Mouse (Mus musculus) limb, embryonic 12.5 days (tissue): ENCODE results near the gene Olfr718-ps1. TPM values are rescaled to one million over a fixed set of nuclear protein-coding genes. Genes with fewer than 3 reads are reported as not detected.

Experiments
- ATAC-seq: fragments of 200-750 bp; cut with Nextera tagmentation; 2 replicates; pipeline ENCODE4 v1.8.0; 2017; ENCODE audit warnings: low read depth, moderate TSS enrichment; ENCODE audit not compliant: insufficient number of reproducible peaks, insufficient read depth, low FRiP score, low TSS enrichment
- H3K27ac ChIP-seq: fragments of 300-500 bp; sonication (generic); 2 replicates; pipeline ENCODE4 v1.5.1; 2016; ENCODE audit warnings: mild to moderate bottlenecking, moderate library complexity
- H3K27me3 ChIP-seq: fragments of 300-500 bp; sonication (generic); 2 replicates; pipeline ENCODE4 v1.6.1; 2016; ENCODE audit warnings: mild to moderate bottlenecking, moderate library complexity
- H3K36me3 ChIP-seq: fragments of 300-500 bp; sonication (generic); 2 replicates; pipeline ENCODE4 v1.6.1; 2016; ENCODE audit warnings: mild to moderate bottlenecking, moderate library complexity
- H3K4me1 ChIP-seq: fragments of 300-500 bp; sonication (generic); replicated peaks from 2 replicates; pipeline ENCODE4 v1.6.1; 2016
- H3K4me2 ChIP-seq: fragments of 300-500 bp; sonication (generic); 2 replicates; pipeline ENCODE4 v1.6.1; 2016; ENCODE audit warnings: mild to moderate bottlenecking, moderate library complexity
- H3K4me3 ChIP-seq: fragments of 300-500 bp; sonication (generic); replicated peaks from 2 replicates; pipeline ENCODE4 v1.5.1; 2016; ENCODE audit warnings: mild to moderate bottlenecking
- H3K9ac ChIP-seq: fragments of 300-500 bp; sonication (generic); replicated peaks from 2 replicates; pipeline ENCODE4 v1.6.1; 2016; ENCODE audit warnings: mild to moderate bottlenecking, moderate library complexity
- H3K9me3 ChIP-seq: fragments of 300-500 bp; sonication (generic); 2 replicates; pipeline ENCODE4 v1.6.1; 2016; ENCODE audit warnings: mild to moderate bottlenecking, moderate library complexity
- WGBS: fragments of 180-500 bp; shearing (Covaris S2); methylation state at CpG from one replicate; pipeline ENCODE4 v1.1.7; 2016; 5-methylcytosine and 5-hydroxymethylcytosine counted together
- polyA plus RNA-seq: library from polyadenylated mRNA; unstranded; fragments of >200 nt; fragmentation: Nextera tagmentation; extraction: Ambion mirVana; gene quantifications from 2 replicates; pipeline ENCODE4 v1.2.1, GENCODE M21; 2016

The Olfr718-ps1 gene
- polyA plus RNA-seq, 1 experiment from 2014 or later: not detected

GRCm38 (mm10) chr5:143127837-143128236 lies 19.5 kb downstream of the Olfr718-ps1 start:
- H3K9me3 ChIP-seq: peaks cover 16% of the 10 kb centered on the region; the same call in 1 of the 2 replicates
- 83% methylated on average over 8 of the region's 8 CpGs for WGBS

GRCm38 (mm10) chr5:143126908-143127307 lies 20.5 kb downstream of the Olfr718-ps1 start:
- 66% methylated on average over 4 of the region's 4 CpGs for WGBS
- Histone ChIP-seq H3K4me3 (no peak overlapping the region), H3K36me3 (no peaks in the 10 kb centered on the region), H3K27me3 (no peaks in the 10 kb centered on the region), H3K4me1 (no peaks in the 10 kb centered on the region), H3K9me3 (peaks cover 16% of the 10 kb centered on the region; the same call in 1 of the 2 replicates), H3K4me2 (no peak overlapping the region), H3K9ac (no peak overlapping the region), H3K27ac (no peak overlapping the region)
- ATAC-seq: no peak

More at GRCm38 (mm10) chr5:143127837-143128236, 19.5 kb downstream of the Olfr718-ps1 start:
- Histone ChIP-seq H3K9ac (no peak overlapping the region), H3K36me3 (no peaks in the 10 kb centered on the region), H3K4me3 (no peak overlapping the region), H3K27me3 (no peaks in the 10 kb centered on the region), H3K4me1 (no peaks in the 10 kb centered on the region), H3K27ac (no peak overlapping the region), H3K4me2 (no peak overlapping the region)
- no peak for ATAC-seq

DNA sequence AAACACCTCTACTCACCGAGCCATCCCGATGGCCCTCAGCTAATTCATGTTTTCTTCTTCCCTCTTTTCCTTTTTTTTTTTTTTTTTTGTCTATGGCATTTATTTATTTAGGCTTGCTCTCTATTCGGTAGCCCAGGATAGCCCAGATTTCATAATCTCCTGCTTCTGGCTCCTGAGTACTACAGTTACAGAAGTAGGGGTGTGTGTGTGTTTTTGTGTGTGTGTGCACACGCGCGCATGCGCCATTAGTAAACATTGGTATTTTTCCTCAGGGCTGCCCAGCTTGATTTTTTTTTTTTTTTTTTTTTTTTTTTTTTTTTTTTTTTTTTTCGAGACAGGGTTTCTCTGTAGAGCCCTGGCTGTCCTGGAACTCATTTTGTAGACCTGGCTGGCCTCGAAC lies 21.3 kb downstream of the Olfr718-ps1 start:
- H3K36me3 ChIP-seq: no peaks in the 10 kb centered on the region
- no peak overlapping the region for H3K4me2 ChIP-seq
- no peak overlapping the region for H3K4me3 ChIP-seq
- H3K27ac ChIP-seq: no peak overlapping the region
- H3K4me1 ChIP-seq: no peaks in the 10 kb centered on the region
- H3K27me3 ChIP-seq: no peaks in the 10 kb centered on the region
- H3K9ac ChIP-seq: no peak overlapping the region
- WGBS: 86% methylated on average over 9 of the region's 9 CpGs
- peaks cover 16% of the 10 kb centered on the region; the same call in 1 of the 2 replicates for H3K9me3 ChIP-seq
- ATAC-seq: no peak

DNA sequence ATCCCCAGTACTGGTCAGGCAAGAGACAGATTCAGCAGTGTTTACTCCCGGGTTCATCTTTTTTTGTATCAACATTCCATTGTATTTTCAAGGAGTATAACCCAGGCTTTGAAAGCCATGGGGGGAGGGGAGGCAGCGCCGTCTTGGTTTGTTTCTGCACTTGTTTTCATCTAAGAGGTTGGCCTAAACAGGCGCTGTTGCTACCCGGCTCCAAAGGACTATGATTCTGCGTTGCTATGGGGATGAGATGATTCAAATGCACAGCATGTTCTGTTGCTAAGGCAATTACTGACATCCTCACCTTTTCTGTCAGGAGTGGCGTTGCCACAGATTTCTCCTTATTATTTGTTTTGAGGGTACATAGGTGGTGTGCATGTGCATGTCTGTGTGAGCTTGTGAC lies 21.8 kb downstream of the Olfr718-ps1 start:
- no peak for ATAC-seq
- Histone ChIP-seq H3K27ac (no peak overlapping the region), H3K9me3 (peaks cover 12% of the 10 kb centered on the region; the same call in 1 of the 2 replicates), H3K4me2 (no peak overlapping the region), H3K36me3 (no peaks in the 10 kb centered on the region), H3K9ac (no peak overlapping the region), H3K4me1 (no peaks in the 10 kb centered on the region), H3K4me3 (no peak overlapping the region), H3K27me3 (no peaks in the 10 kb centered on the region)
- 72% methylated on average over 7 of the region's 7 CpGs for WGBS

- H3K4me1 ChIP-seq: no peaks in the 10 kb centered on the region
- H3K4me2 ChIP-seq: no peak overlapping the region
- H3K36me3 ChIP-seq: no peaks in the 10 kb centered on the region
- H3K27ac ChIP-seq: no peak overlapping the region
- ATAC-seq: no peak
- no peak overlapping the region for H3K4me3 ChIP-seq
- H3K27me3 ChIP-seq: no peaks in the 10 kb centered on the region
- H3K9me3 ChIP-seq: peaks cover 9% of the 10 kb centered on the region; the same call in 1 of the 2 replicates
- no peak overlapping the region for H3K9ac ChIP-seq
- WGBS: 90% methylated on average over 4 of the region's 4 CpGs
Measured at GRCm38 (mm10) chr5:143124805-143125378, 22.5 kb downstream of the Olfr718-ps1 start.

- no peak overlapping the region for H3K4me2 ChIP-seq
- H3K4me3 ChIP-seq: no peak overlapping the region
- no peak overlapping the region for H3K9ac ChIP-seq
- H3K27ac ChIP-seq: no peak overlapping the region
- no peaks in the 10 kb centered on the region for H3K27me3 ChIP-seq
- no peak for ATAC-seq
- H3K9me3 ChIP-seq: 0 out of 2 replicates have a peak, but pooled peaks cover under 1% of the 10 kb centered on the region
- no peaks in the 10 kb centered on the region for H3K36me3 ChIP-seq
- WGBS: 14% methylated on average over 1 of the region's 1 CpGs
- no peaks in the 10 kb centered on the region for H3K4me1 ChIP-seq
Measured at GRCm38 (mm10) chr5:143122673-143123072, 24.7 kb downstream of the Olfr718-ps1 start.

GRCm38 (mm10) chr5:143122125-143122524 lies 25.3 kb downstream of the Olfr718-ps1 start:
- no peaks in the 10 kb centered on the region for H3K36me3 ChIP-seq
- H3K9ac ChIP-seq: no peak overlapping the region
- no peak for ATAC-seq
- no peaks in the 10 kb centered on the region for H3K27me3 ChIP-seq
- no peak overlapping the region for H3K27ac ChIP-seq
- peaks cover 2% of the 10 kb centered on the region; the same call in 1 of the 2 replicates for H3K9me3 ChIP-seq
- no peak overlapping the region for H3K4me3 ChIP-seq
- WGBS: 88% methylated on average over 8 of the region's 8 CpGs
- H3K4me1 ChIP-seq: no peaks in the 10 kb centered on the region
- H3K4me2 ChIP-seq: no peak overlapping the region

DNA sequence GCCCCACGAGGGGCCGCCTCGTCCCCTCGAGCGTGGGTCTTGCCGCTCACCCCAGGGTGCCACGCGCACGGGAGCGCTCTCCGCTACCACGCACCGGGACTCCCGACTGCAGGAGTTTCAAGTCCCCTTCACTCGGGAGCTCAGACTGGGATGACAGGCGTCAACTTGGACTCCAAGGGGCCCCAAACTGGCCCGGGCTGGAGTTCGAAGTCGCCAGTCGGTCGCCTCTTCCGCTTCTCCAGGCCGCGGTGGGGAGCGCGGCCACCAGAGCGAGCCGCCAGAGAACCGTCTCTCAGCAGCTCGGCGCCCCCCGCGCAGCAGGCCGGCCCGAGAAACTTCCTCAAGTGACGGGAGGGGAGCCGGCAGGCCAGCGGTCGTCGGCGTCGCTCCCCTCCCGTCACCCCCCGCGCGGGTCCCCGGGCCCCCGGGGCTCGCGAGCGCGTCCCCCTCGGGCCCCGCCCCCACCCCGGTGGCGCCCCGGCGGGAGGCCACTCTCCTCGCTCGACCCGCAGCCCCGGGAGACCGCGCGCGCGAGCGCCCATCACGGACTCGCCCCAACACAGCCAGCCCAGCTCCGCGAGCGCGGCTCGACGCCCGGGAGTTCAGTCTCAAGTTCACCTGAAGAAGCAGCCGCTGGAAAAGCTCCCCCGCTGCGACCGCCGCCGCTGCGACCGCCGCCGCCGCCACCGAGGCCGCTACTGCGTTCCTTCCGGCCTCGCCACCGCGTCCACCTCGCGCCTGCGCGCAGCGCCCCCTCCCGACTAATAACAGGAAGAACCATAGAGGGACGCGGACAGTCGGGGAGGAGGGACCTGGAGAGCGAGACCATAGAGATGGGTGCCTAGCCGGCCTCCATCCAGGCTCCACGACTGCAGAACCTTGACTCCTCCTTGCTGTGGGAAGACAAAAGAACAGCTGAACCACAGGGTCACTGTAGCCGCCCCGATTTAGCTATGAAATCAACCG lies 34.8 kb downstream of the Olfr718-ps1 start, which contains the start of gene Rnf216:
TSS of gene Rnf216 (minus strand) at position 714 of the 966 bp plus-strand sequence.
- H3K27ac ChIP-seq: peak within 1 kb of the TSS; percentile 94
- H3K4me3 ChIP-seq: peak within 1 kb of the TSS; percentile 91
- peak within 1 kb of the TSS; percentile 94 for H3K9ac ChIP-seq
- peaks cover 12% of the 10 kb centered on the region for H3K4me1 ChIP-seq
- peaks cover 1% of the 10 kb centered on the region; the same call in 1 of the 2 replicates for H3K9me3 ChIP-seq
- H3K4me2 ChIP-seq: peak within 1 kb of the TSS; percentile 88
- no peaks in the 10 kb centered on the region for H3K27me3 ChIP-seq
- ATAC-seq: peak; percentile 94
- 1% methylated on average over 104 of the region's 110 CpGs for WGBS
- H3K36me3 ChIP-seq: peaks cover 4% of the 10 kb centered on the region; the same call in 1 of the 2 replicates

DNA sequence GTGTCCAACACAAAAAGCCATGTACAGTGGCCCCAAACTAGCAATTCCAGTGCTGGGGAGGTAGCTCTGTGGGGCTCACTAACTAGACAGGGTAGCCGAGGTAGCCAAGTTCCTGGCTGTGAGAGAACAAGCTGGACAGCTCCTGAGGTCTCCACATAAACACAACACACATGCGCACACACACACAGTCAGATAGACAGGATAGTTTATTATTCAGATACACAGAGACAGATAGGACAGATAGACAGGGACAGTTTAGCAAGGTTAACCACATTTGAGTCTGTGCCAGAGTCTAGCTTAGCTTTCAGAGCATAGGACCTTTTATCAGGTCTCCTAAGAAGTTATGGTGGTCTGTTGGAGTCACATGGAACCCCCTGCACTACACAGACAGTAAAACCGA lies 40.5 kb downstream of the Olfr718-ps1 start:
- 91% methylated on average over 3 of the region's 3 CpGs for WGBS
- no peak for ATAC-seq
- Histone ChIP-seq H3K36me3 (peaks cover 4% of the 10 kb centered on the region; the same call in 1 of the 2 replicates), H3K27me3 (no peaks in the 10 kb centered on the region), H3K4me2 (no peak overlapping the region), H3K27ac (no peak overlapping the region), H3K4me1 (peaks cover 12% of the 10 kb centered on the region), H3K9me3 (no peaks in the 10 kb centered on the region), H3K9ac (no peak overlapping the region), H3K4me3 (no peak overlapping the region)

GRCm38 (mm10) chr5:143103231-143103630 lies 44.1 kb downstream of the Olfr718-ps1 start:
- H3K27me3 ChIP-seq: no peaks in the 10 kb centered on the region
- no peaks in the 10 kb centered on the region for H3K9me3 ChIP-seq
- no peak overlapping the region for H3K9ac ChIP-seq
- ATAC-seq: no peak
- H3K4me2 ChIP-seq: no peak overlapping the region
- H3K4me1 ChIP-seq: peaks cover 3% of the 10 kb centered on the region; the same call in 1 of the 2 replicates
- 89% methylated on average over 2 of the region's 2 CpGs for WGBS
- H3K27ac ChIP-seq: no peak overlapping the region
- no peaks in the 10 kb centered on the region for H3K36me3 ChIP-seq
- no peak overlapping the region for H3K4me3 ChIP-seq

- Histone ChIP-seq H3K36me3 (peaks cover 5% of the 10 kb centered on the region; the same call in 1 of the 2 replicates), H3K27me3 (no peaks in the 10 kb centered on the region), H3K9me3 (no peaks in the 10 kb centered on the region), H3K4me2 (no peak overlapping the region), H3K4me1 (no peaks in the 10 kb centered on the region; the same call in 1 of the 2 replicates), H3K27ac (no peak overlapping the region), H3K4me3 (no peak overlapping the region), H3K9ac (no peak overlapping the region)
- 78% methylated on average over 1 of the region's 1 CpGs for WGBS
- ATAC-seq: no peak
Measured at GRCm38 (mm10) chr5:143101626-143102025, 45.8 kb downstream of the Olfr718-ps1 start.
